Mouse (Mus musculus) hindbrain, embryonic 14.5 days (tissue): Measurements from ENCODE around the gene Mcu. TPM values are rescaled to one million over a fixed set of nuclear protein-coding genes. Genes with fewer than 3 reads are reported as not detected.

Experiments
- ATAC-seq: fragments of 200-750 bp; cut with Nextera tagmentation; 2 replicates; pipeline ENCODE4 v1.8.0; 2017; ENCODE audit warnings: moderate number of reproducible peaks, mild to moderate bottlenecking, moderate TSS enrichment, moderate library complexity; ENCODE audit not compliant: low FRiP score
- DNase-seq: peaks from one replicate; pipeline ENCODE4 v3.0.0-alpha.2; 2015; ENCODE audit warnings: low spot score
- H3K27ac ChIP-seq: fragments of 300-500 bp; sonication (generic); 2 replicates; pipeline ENCODE4 v1.5.1; 2014; ENCODE audit warnings: mild to moderate bottlenecking, moderate library complexity
- H3K27me3 ChIP-seq: fragments of 300-500 bp; sonication (generic); 2 replicates; pipeline ENCODE4 v1.6.1; 2014; ENCODE audit warnings: mild to moderate bottlenecking, low read length, mixed read lengths; ENCODE audit not compliant: control insufficient read depth, insufficient read depth
- H3K36me3 ChIP-seq: fragments of 300-500 bp; sonication (generic); replicated peaks from 2 replicates; pipeline ENCODE4 v1.6.1; 2014; ENCODE audit not compliant: control insufficient read depth, insufficient read depth
- H3K4me1 ChIP-seq: fragments of 300-500 bp; sonication (generic); replicated peaks from 2 replicates; pipeline ENCODE4 v1.6.1; 2014; ENCODE audit warnings: antibody characterized with exemption, low read length, mixed read lengths; ENCODE audit not compliant: control insufficient read depth, insufficient read depth
- H3K4me2 ChIP-seq: fragments of 300-500 bp; sonication (generic); replicated peaks from 2 replicates; pipeline ENCODE4 v1.6.1; 2014; ENCODE audit warnings: mild to moderate bottlenecking, moderate library complexity
- H3K4me3 ChIP-seq: fragments of 300-500 bp; sonication (generic); replicated peaks from 2 replicates; pipeline ENCODE4 v1.5.1; 2014; ENCODE audit warnings: mild to moderate bottlenecking, low read length
- H3K9ac ChIP-seq: fragments of 300-500 bp; sonication (generic); 2 replicates; pipeline ENCODE4 v1.6.1; 2014
- H3K9me3 ChIP-seq: fragments of 300-500 bp; sonication (generic); 2 replicates; pipeline ENCODE4 v1.6.1; 2016; ENCODE audit warnings: low read length; ENCODE audit not compliant: control insufficient read depth
- WGBS: fragments of 180-500 bp; shearing (Covaris S2); extraction: QIAGEN DNeasy Blood & Tissue Kit; methylation state at CpG from one replicate; pipeline ENCODE4 v1.1.7; 2014; 5-methylcytosine and 5-hydroxymethylcytosine counted together
- polyA plus RNA-seq: library from polyadenylated mRNA; unstranded; fragments of >200 nt; fragmentation: Nextera tagmentation; extraction: Ambion mirVana; gene quantifications from 2 replicates; pipeline ENCODE4 v1.2.1, GENCODE M21; 2014

The Mcu gene
- polyA plus RNA-seq, 1 experiment from 2014 or later, result 33.0 TPM

GRCm38 (mm10) chr10:59408499-59408898 is 208.0 kb downstream of the Mcu start:
- 74% methylated on average over 6 of the region's 6 CpGs for WGBS
- H3K9me3 ChIP-seq, result no peaks in the 10 kb centered on the region
- H3K4me2 ChIP-seq, result no peak overlapping the region
- no peaks in the 10 kb centered on the region for H3K27me3 ChIP-seq
- no peaks in the 10 kb centered on the region for H3K4me1 ChIP-seq
- DNase-seq (no peak), ATAC-seq (no peak)
- H3K4me3 ChIP-seq, result no peak overlapping the region
- no peak overlapping the region for H3K27ac ChIP-seq
- H3K36me3 ChIP-seq, result no peaks in the 10 kb centered on the region
- H3K9ac ChIP-seq, result no peak overlapping the region

DNA sequence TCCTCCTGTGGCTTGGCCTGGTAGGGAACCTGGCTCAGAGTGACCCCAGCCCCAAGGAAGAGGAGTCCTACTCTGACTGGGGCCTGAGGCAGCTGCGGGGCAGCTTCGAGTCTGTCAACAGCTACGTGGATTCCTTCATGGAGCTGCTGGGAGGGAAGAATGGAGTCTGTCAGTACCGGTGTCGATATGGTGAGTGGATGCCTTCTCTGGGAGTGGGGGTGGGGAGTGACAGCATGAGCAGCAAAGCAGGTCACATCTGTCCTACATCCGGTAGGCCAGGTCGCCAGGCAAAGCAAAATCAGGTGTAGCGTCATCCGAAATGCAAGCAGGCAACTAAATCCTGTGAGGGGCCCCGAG is 212.7 kb downstream of the Mcu start:
- ATAC-seq (no peak), DNase-seq (no peak)
- Histone ChIP-seq H3K9ac (no peak overlapping the region), H3K4me2 (no peak overlapping the region), H3K9me3 (no peaks in the 10 kb centered on the region), H3K4me3 (no peak overlapping the region), H3K36me3 (no peaks in the 10 kb centered on the region), H3K4me1 (no peaks in the 10 kb centered on the region), H3K27me3 (no peaks in the 10 kb centered on the region), H3K27ac (no peak overlapping the region)
- 71% methylated on average over 10 of the region's 10 CpGs for WGBS

DNA sequence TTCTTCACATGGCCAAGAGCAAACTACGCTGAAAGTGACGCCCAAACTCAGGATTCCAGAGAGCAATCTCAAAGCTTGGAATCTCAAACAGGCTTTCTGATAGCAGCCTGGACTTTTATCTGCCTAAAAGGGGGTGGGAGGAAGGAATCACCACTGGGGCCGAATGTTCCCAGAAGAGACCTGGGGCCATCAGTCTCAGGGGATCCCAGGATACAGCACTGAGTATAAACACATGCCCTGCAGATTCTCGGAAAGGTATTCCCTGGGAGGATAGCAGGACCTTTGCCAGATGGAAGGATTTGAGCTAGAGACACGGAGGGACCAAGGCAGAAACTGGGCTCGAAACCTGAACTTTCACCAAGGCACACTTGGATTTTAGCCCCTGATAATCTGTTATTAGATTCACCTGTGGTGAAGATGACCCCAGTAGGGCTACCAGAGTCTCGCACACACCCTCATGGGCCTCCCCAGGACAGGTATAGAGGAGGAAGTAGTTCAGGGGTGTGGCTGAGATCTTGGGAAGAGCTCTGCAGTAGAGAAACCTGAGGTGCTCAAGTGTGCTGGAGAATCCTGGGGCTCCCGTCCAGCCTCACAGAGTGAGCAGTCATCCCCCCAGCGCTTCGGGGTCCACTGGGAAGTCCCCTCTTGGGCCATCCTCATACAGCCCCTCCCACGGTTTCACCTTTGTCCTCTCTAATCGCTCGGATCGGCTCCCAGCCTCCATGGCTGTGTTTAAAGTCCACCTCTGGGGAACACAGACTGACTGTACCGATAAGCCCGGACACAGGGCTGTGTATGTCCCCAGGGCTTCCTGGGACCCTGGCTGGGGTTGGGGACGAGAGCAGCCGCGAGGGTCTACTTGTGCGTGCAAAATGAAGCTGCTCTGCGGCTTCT is 213.3 kb downstream of the Mcu start, which contains the start of gene Pla2g12b:
Gene Pla2g12b, plus strand, starts transcription at position 762 of the 894 bp plus-strand sequence.
- DNase-seq (no peak), ATAC-seq (no peak)
- Histone ChIP-seq H3K9me3 (no peaks in the 10 kb centered on the region), H3K4me2 (no peak within 1 kb of the TSS), H3K4me1 (no peaks in the 10 kb centered on the region), H3K36me3 (no peaks in the 10 kb centered on the region), H3K27ac (no peak within 1 kb of the TSS), H3K27me3 (no peaks in the 10 kb centered on the region), H3K9ac (no peak within 1 kb of the TSS), H3K4me3 (no peak within 1 kb of the TSS)
- WGBS, result 81% methylated on average over 21 of the region's 21 CpGs

Other genes with a start within 250 kb of the Mcu start
- gene Gm10273, start 221.1 kb downstream of the Mcu start, polyA plus RNA-seq, result 4.0 and 4.3 TPM in 2 replicates
- gene Pla2g12b, start 213.0 kb downstream of the Mcu start, polyA plus RNA-seq, result not detected in 2 replicates
- gene Oit3, start 174.9 kb downstream of the Mcu start, polyA plus RNA-seq, result 0.18 and 0.27 TPM in 2 replicates
- not detected in 2 replicates for gene Gm10322, start 629 bp downstream of the Mcu start, polyA plus RNA-seq
- gene Micu1, start 85.8 kb upstream of the Mcu start, polyA plus RNA-seq, result 74.9 and 75.2 TPM in 2 replicates